Mouse (Mus musculus) thymus, adult 18-20 months (tissue): ENCODE measurements around the gene Olfr235.
"Not testable (repeated sequence)": the region's sequence is repeated elsewhere in the genome, so short reads cannot be mapped to it uniquely, and the experiment has no call there.

Experiments
- DNase-seq, 2 experiments: peaks; one replicate each; pipeline ENCODE4 v3.0.0; 2022; ENCODE audit warnings: mixed read lengths in 2 of 2

The Olfr235 gene

DNA sequence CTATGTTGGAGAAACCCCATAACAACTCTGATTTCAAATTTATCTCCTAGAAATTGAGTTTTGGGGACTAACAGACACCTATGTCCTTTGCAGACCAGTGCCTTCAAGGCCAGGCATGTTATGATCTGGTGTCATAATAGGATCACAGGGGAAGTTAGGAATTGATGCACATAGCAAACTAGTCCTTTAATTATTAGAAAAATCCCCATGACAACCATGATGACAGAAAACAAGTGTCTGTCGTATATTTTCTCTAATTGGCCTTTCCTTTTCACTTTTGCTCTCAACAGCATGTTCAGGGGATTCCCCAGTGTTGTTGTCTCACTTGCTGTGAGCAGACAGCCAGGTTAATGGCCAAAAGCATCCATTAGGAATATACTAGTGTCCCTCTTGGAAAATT, at the start of gene Olfr235:
TSS of gene Olfr235 (plus strand) at position 301 of the 400 bp plus-strand sequence.
- DNase-seq, result no peak

DNA sequence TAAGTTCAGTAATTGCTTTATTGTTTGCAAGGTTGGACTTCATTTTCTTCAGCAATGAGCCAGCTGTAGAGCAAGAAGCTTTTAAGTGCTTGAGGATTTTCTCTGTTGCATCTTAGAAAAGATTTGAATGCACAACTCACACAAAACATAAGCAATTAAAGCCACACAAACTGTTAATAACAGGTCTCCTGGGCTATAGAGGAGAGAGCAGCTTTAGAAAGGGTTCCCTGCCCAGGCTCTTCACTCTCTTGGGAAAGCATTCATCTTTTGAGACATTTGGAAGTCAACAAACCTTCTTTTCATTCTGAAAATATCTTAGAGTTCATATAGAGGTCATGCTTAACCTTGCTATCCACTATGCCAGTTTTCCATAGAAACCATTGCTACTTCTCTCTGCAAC, 28.3 kb upstream of the Olfr235 start, which contains the start of gene Olfr1432:
TSS of gene Olfr1432 (minus strand) at position 101 of the 400 bp plus-strand sequence.
- not testable (repeated sequence) for DNase-seq

DNA sequence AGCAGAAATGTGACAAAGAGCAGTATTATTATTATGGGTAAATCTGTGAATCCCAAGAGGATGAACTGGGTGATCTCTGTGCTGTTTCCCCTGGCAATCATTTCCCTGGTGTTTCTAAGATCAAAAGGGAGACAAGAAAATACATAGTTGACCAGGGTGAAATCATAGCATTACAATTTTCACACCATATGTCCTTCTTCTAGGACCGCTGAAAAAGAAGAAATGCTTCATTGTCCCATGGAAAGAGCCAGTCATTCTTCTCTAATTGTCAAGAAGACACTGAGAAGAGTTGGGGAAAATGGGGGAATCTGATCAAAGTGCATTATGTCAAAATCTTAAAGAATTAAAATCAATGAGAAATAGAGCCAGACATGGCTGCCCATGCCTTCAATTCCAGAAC, 19.3 kb upstream of the Olfr235 start, which contains the start of gene Olfr262:
TSS of gene Olfr262 (minus strand) at position 101 of the 400 bp plus-strand sequence.
- no peak for DNase-seq

DNA sequence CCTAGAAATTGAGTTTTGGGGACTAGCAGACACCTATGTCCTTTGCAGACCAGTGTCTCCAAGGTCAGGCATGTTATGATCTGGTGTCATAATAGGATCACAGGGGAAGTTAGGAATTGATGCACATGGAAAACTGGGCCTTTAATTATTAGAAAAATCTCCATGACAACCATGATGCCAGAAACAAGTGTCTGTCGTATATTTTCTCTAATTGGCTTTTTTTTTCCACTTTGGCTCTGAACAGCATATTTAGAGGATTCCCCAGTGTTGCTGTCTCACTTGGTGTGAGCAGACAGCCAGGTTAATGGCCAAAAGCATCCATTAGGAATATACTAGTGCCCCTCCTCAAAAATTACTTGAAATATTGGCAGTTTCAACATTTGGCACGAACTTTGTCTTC, 18.7 kb downstream of the Olfr235 start, which contains the start of gene Olfr1434:
TSS of gene Olfr1434 (plus strand) at position 301 of the 400 bp plus-strand sequence.
- no peak for DNase-seq

DNA sequence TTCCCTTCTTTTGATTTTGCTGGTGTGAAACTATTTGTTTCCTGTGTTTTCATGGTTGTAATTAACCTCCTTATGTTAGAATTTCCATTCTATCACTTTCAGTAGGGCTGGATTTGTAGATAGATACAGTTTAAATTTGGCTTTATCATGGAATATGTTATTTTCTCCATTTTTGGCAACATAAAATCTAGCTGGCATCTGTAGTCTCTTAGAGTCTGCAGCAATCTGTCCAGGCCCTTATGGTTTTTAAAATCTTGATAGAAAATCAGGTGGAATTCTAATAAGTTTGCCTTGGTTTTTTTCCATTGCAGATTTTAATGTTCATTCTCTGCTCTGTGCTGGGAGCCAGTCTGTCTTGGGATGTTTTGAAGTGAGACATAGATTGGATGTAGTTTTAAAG, 32.1 kb downstream of the Olfr235 start:
- no peak for DNase-seq

DNA sequence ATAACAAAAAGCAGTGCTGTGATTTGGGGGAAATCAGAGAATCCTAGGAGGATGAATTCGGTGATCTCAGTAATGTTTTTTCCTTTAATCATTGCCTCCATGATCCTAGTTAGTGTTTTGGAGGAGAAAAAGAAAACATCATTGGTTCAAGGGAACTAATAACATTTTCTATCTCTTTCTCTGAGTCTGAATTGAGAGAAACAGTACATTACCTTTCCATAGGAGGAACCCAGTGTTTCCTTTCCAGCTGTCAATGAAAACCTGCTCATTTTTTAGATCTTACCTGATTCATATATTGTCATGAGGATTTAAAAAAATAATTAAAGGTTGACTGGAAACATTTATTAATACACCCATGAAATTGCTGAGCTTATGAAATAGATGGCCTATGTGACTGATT, 38.2 kb downstream of the Olfr235 start, which contains the start of gene Olfr1436:
TSS of gene Olfr1436 (minus strand) at position 101 of the 400 bp plus-strand sequence.
- not testable (repeated sequence) for DNase-seq
